Mouse (Mus musculus) neural tube, embryonic 11.5 days (tissue): Measurements from ENCODE around the gene Lyrm9. TPM values are rescaled to one million over a fixed set of nuclear protein-coding genes. Genes with fewer than 3 reads are reported as not detected.

Experiments used
- ATAC-seq: fragments of 200-750 bp; cut with Nextera tagmentation; 2 replicates; pipeline ENCODE4 v1.8.0; 2017; ENCODE audit warnings: moderate number of reproducible peaks, mild to moderate bottlenecking, moderate TSS enrichment, moderate library complexity; ENCODE audit not compliant: insufficient read depth, low FRiP score, low TSS enrichment
- DNase-seq: peaks from one replicate; pipeline ENCODE4 v3.0.0-alpha.2; 2015; ENCODE audit warnings: low spot score
- H3K27ac ChIP-seq: fragments of 300-500 bp; sonication (generic); 2 replicates; pipeline ENCODE4 v1.5.1; 2014; ENCODE audit warnings: low read depth, mild to moderate bottlenecking, low read length
- H3K27me3 ChIP-seq: fragments of 300-500 bp; sonication (generic); 2 replicates; pipeline ENCODE4 v1.6.1; 2014; ENCODE audit warnings: mild to moderate bottlenecking, low read length, mixed read lengths; ENCODE audit not compliant: control insufficient read depth, insufficient read depth
- H3K36me3 ChIP-seq: fragments of 300-500 bp; sonication (generic); 2 replicates; pipeline ENCODE4 v1.6.1; 2014; ENCODE audit warnings: mild to moderate bottlenecking, low read length, moderate library complexity, mixed read lengths; ENCODE audit not compliant: control insufficient read depth, insufficient read depth
- H3K4me1 ChIP-seq: fragments of 300-500 bp; sonication (generic); 2 replicates; pipeline ENCODE4 v1.6.1; 2014; ENCODE audit warnings: low read length, mixed read lengths; ENCODE audit not compliant: control insufficient read depth, insufficient read depth
- H3K4me2 ChIP-seq: fragments of 300-500 bp; sonication (generic); 2 replicates; pipeline ENCODE4 v1.6.1; 2014; ENCODE audit warnings: low read depth, mild to moderate bottlenecking, moderate library complexity
- H3K4me3 ChIP-seq: fragments of 300-500 bp; sonication (generic); 2 replicates; pipeline ENCODE4 v1.5.1; 2014; ENCODE audit warnings: low read depth, low read length
- H3K9ac ChIP-seq: fragments of 300-500 bp; sonication (generic); 2 replicates; pipeline ENCODE4 v1.6.1; 2014; ENCODE audit warnings: mild to moderate bottlenecking, low read length
- H3K9me3 ChIP-seq: fragments of 300-500 bp; sonication (generic); 2 replicates; pipeline ENCODE4 v1.6.1; 2016; ENCODE audit warnings: low read length; ENCODE audit not compliant: control insufficient read depth
- WGBS: fragments of 180-500 bp; shearing (Covaris S2); extraction: QIAGEN DNeasy Blood & Tissue Kit; methylation state at CpG from one replicate; pipeline ENCODE4 v1.1.7; 2014; 5-methylcytosine and 5-hydroxymethylcytosine counted together
- polyA plus RNA-seq: library from polyadenylated mRNA; unstranded; fragments of >200 nt; fragmentation: Nextera tagmentation; extraction: Ambion mirVana; gene quantifications from 2 replicates; pipeline ENCODE4 v1.2.1, GENCODE M21; 2014

Lyrm9 gene
- 16.6 and 21.6 TPM in 2 replicates for polyA plus RNA-seq

DNA sequence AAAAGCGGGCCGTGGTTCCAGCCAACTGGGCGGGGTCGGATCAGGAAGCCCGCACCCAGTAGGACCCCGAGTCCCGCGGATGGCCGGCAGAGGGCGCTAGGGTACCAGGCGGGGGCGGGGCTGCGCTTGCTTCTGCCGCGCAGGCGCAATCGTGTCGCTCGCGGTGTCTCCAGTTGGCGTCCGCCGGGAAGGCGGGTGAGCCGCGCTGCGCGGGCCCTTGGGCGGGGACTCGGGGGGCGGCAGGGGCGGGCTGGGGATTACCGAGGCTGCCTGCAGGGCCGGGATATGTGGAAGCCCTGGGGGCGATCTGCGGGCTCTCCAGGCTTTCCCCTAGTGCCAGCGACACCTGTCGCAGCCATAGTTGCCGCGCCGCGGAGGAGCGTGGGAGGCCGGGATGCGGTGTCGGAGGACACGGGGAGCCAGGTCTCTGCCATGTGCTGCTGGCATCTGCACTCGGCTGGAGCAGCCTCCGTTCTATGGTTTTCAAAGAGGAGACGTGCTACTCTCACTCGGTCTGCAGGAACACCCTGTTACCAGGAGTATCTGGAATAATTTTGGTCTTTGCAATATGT, at the start of gene Lyrm9:
TSS of gene Lyrm9 (plus strand) at position 143 of the 572 bp plus-strand sequence.
- H3K36me3 ChIP-seq: no peaks in the 10 kb centered on the region
- H3K27ac ChIP-seq: no peak within 1 kb of the TSS
- under 1% methylated on average over 51 of the region's 51 CpGs for WGBS
- H3K9me3 ChIP-seq: no peaks in the 10 kb centered on the region
- peak within 1 kb of the TSS; percentile 80 for H3K4me2 ChIP-seq
- peak; percentile 75 for ATAC-seq
- DNase-seq: peak; percentile 95
- peak within 1 kb of the TSS; percentile 67 for H3K9ac ChIP-seq
- H3K4me1 ChIP-seq: peaks cover 3% of the 10 kb centered on the region; the same call in 1 of the 2 replicates
- H3K4me3 ChIP-seq: peak within 1 kb of the TSS; percentile 62
- H3K27me3 ChIP-seq: no peaks in the 10 kb centered on the region

DNA sequence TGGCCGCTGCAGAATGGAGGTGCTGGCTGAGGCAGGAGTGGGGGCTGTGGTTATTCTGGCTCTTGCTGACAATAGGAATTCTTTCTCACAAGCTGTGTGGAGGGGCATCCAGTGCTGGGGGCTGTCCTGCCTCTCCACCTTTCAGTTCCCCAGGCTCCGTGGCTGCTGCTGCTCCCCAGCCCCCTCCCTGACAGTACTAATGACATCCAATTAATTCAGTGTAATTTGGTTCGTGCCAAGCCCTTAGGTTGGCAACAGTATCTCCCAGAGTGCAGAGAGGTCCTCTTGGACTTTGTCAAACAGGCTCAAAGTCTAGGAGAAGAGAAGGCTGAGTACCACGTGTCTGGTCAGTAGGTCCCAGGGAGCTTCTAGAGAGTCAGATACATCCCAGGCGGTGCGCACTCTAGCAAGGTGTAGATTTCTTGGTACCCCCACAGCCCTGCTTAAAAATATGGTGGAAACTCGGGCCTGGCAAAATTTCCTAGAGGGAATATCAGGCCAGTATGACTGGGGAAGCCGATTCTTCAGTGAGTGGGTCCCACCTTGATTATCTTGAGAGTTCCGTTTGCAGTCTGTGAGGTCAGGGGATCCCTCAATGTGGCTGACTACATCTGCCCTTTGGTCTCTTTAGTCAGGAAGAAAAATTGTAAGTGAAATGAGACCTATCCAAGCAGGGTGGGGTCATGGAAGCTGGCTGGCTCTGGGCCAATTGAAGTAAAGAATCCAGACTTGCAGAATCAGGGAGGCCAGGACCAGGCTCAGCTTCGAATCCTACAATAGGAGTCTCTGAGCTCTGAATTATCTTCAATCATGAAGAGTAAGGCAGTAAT, 48.3 kb upstream of the Lyrm9 start:
- H3K4me2 ChIP-seq: no peak overlapping the region
- no peaks in the 10 kb centered on the region for H3K4me1 ChIP-seq
- ATAC-seq: no peak
- no peaks in the 10 kb centered on the region for H3K27me3 ChIP-seq
- 58% methylated on average over 10 of the region's 10 CpGs for WGBS
- no peak overlapping the region for H3K27ac ChIP-seq
- H3K9ac ChIP-seq: no peak overlapping the region
- no peaks in the 10 kb centered on the region for H3K36me3 ChIP-seq
- DNase-seq: no peak
- H3K9me3 ChIP-seq: no peaks in the 10 kb centered on the region
- no peak overlapping the region for H3K4me3 ChIP-seq

DNA sequence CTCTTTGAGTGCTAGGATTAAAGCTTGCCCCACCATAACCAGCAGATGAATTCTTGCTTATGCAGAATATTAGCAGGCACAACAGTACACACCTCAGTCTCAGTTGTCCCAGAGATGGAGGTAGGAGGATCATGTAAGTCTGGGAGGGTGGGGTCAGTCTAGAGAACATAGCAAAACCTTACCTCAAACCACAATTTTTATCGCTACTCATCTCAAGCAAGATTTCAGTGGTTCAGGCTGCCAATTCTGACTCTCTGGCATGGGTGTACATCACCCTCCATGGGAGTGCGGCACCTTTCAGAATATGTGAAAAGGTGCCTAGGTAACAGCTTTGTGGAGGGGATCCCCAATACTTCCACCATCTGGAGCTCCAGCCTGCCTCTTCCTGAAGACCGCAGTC, 46.4 kb upstream of the Lyrm9 start:
- H3K9ac ChIP-seq: no peak overlapping the region
- WGBS: 86% methylated on average over 3 of the region's 3 CpGs

DNA sequence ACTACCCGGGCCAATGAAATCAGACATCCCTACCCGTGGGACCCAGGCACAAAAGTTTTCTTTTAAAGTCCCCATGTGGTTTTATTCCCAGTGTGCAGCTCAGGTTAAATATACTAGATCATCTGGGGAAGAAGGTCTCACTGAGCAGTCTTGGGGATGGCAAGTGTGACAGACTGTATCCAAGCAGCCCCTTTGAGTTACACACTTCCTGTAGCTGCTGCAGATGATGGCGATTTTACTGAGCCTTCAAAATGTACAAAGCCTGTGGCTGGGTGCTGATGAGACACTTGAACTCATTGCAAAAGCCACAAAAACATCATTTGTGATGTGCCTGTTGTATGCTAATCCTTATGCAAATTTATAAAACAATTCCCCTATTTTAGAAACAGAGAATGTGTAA, 45.8 kb upstream of the Lyrm9 start:
- Histone ChIP-seq H3K27ac (no peak overlapping the region), H3K9me3 (no peaks in the 10 kb centered on the region), H3K4me1 (peaks cover 2% of the 10 kb centered on the region; the same call in 1 of the 2 replicates), H3K4me3 (no peak overlapping the region), H3K9ac (no peak overlapping the region), H3K36me3 (no peaks in the 10 kb centered on the region), H3K27me3 (no peaks in the 10 kb centered on the region), H3K4me2 (no peak overlapping the region)
- WGBS: 80% methylated on average over 3 of the region's 3 CpGs
- ATAC-seq: no peak
- DNase-seq: no peak

More for the DNA sequence above, 46.4 kb upstream of the Lyrm9 start:
- no peak overlapping the region for H3K4me3 ChIP-seq
- ATAC-seq (no peak), DNase-seq (no peak)
- H3K36me3 ChIP-seq: no peaks in the 10 kb centered on the region
- H3K9me3 ChIP-seq: no peaks in the 10 kb centered on the region
- H3K27ac ChIP-seq: no peak overlapping the region
- H3K4me1 ChIP-seq: peaks cover 2% of the 10 kb centered on the region; the same call in 1 of the 2 replicates
- H3K4me2 ChIP-seq: no peak overlapping the region
- no peaks in the 10 kb centered on the region for H3K27me3 ChIP-seq

DNA sequence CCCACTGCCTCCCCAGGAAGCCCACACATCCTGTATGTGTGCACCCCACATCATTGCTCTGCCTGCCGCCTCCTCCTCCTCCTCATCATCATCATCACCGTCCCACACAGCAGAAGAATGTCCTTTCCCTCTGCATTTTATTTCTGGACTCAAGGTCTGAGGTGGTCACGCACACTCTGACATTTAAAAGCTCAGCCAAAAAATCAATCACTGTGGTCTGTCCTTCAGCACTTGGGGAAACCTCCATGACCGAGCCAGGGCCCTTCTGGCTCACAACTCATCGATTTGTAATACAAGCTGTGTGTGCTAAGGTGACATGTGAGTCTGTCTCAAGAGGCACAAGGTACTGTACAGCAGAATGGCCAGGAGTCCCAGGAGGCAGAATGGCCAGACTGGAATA, 44.1 kb upstream of the Lyrm9 start:
- no peaks in the 10 kb centered on the region for H3K27me3 ChIP-seq
- WGBS: 79% methylated on average over 5 of the region's 5 CpGs
- ATAC-seq: no peak
- no peak overlapping the region for H3K4me3 ChIP-seq
- no peak overlapping the region for H3K4me2 ChIP-seq
- H3K36me3 ChIP-seq: no peaks in the 10 kb centered on the region
- H3K27ac ChIP-seq: no peak overlapping the region
- DNase-seq: no peak
- H3K9ac ChIP-seq: no peak overlapping the region
- H3K4me1 ChIP-seq: peaks cover 9% of the 10 kb centered on the region
- H3K9me3 ChIP-seq: no peaks in the 10 kb centered on the region

DNA sequence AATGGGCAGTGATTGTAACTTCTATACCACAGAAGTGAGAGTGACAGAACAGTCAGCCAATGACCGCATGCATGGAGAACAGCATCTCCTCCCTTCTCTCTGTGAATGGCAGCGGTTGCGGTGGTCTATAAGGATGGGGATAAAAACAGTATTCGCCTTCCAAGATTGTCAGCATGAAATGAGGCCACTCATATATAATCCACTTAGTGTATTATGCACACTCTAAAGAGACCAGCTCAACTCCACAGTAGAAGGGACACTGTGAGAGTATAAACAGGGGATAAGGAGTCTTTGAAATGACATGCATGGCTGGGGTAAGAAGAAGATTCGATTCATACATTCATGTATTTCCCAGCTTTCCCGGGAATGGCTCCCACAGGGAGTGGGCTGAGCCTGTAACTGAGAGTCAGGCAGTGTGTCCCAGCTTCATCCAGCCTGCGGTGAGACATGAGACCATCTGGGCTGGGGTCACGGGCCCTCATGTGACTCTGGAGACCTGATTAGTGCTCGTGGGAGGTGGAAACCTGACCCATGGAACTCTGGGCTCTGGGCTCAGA, 43.5 kb upstream of the Lyrm9 start:
- Histone ChIP-seq H3K9me3 (no peaks in the 10 kb centered on the region), H3K4me3 (no peak overlapping the region), H3K27ac (no peak overlapping the region), H3K27me3 (no peaks in the 10 kb centered on the region), H3K4me2 (no peak overlapping the region), H3K4me1 (peaks cover 9% of the 10 kb centered on the region), H3K36me3 (no peaks in the 10 kb centered on the region), H3K9ac (no peak overlapping the region)
- ATAC-seq: no peak
- no peak for DNase-seq
- 67% methylated on average over 9 of the region's 9 CpGs for WGBS

DNA sequence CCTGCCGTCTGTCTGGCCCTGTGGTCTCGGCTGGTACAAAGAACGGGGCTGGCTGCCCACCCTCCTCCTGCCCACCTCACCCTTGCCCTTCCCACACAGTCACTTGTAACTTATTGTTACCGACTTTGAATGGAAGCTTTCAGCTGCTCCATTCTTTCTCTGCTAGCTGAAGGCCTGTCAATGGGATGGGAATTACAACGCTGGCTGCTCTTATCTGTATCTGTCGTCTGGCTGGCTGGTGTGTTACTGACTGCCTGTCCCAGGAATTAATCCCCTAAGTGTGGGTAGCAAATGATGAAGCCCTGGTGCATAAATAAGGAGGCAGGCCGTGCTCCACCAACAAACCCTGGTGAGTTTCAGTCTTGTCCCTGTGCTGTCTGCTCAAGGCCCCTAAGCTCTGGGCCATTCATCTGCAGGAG, 40.4 kb upstream of the Lyrm9 start:
- Histone ChIP-seq H3K4me3 (no peak overlapping the region), H3K36me3 (no peaks in the 10 kb centered on the region), H3K4me1 (peaks cover 9% of the 10 kb centered on the region), H3K9me3 (no peaks in the 10 kb centered on the region), H3K27ac (peak overlapping the region; percentile 46), H3K27me3 (no peaks in the 10 kb centered on the region), H3K4me2 (no peak overlapping the region), H3K9ac (no peak overlapping the region)
- 30% methylated on average over 7 of the region's 7 CpGs for WGBS
- peak; percentile 61 for ATAC-seq
- DNase-seq: peak; percentile 58

DNA sequence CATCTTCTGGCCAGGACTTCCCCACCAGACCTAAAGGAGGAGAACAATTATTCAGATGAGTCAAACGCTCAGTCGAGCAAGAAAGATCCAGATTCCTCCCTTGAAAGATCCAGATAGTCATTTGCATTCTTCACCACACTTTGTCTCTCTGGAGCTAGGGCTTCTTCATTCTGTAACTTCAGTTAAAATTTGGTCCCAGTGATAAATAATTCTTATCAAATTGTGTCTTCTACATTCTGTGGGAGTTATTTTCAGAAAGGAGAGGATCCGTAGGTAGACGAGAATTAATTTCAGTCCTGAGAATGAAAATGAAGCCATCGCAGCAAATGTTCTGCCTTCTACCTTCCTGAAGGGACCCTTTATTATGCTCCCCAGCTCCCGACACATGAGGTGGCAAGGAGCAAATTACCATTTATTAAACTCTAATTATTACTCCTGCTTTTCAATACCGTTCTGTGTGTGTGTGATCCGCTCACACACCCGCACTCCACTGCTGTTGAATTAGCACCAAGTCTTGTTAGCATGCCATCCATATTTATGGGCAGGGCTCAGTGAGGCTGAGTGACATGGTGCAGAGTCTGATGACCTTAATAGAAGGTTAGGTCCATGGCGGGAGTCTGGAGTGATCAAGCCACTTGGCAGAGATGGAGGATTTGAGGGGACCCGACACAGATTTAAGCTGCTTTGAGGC, 36.9 kb upstream of the Lyrm9 start:
- 80% methylated on average over 11 of the region's 11 CpGs for WGBS
- Histone ChIP-seq H3K9me3 (no peaks in the 10 kb centered on the region), H3K4me3 (no peak overlapping the region), H3K36me3 (no peaks in the 10 kb centered on the region), H3K27ac (no peak overlapping the region), H3K4me1 (peaks cover 10% of the 10 kb centered on the region), H3K4me2 (no peak overlapping the region), H3K9ac (no peak overlapping the region), H3K27me3 (no peaks in the 10 kb centered on the region)
- no peak for DNase-seq
- no peak for ATAC-seq
